Mouse (Mus musculus) CD4-positive helper T cell, adult 2 months (primary cell): ENCODE measurements around the gene Prl7c1.
"Not testable (repeated sequence)": the region's sequence is repeated elsewhere in the genome, so short reads cannot be mapped to it uniquely, and the experiment has no call there.

Experiments
- DNase-seq: peaks from one replicate; pipeline ENCODE4 v3.0.0-alpha.2; 2012; ENCODE audit warnings: low read depth, missing footprints, low spot score

The Prl7c1 gene

DNA sequence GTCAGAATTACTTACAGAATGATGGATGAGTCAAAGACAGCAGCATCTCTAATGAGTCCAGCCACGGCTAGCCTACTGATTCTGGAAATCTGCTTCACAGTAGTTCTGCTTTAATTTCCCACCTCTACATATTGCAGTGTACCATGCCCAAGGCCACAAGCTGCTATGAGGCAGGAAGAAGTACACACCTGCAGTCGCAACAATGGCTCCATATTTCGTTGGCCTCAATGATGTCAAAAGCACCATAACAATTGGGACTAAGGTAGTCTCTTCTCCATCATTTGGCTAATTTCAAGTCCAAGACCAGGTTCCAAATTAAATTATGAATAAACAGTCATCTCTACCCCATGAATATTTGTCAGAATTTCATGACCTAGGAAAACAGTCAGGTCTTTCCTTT, at the start of gene Prl7c1:
TSS of gene Prl7c1 (minus strand) at position 101 of the 400 bp plus-strand sequence.
- DNase-seq: not testable (repeated sequence)

DNA sequence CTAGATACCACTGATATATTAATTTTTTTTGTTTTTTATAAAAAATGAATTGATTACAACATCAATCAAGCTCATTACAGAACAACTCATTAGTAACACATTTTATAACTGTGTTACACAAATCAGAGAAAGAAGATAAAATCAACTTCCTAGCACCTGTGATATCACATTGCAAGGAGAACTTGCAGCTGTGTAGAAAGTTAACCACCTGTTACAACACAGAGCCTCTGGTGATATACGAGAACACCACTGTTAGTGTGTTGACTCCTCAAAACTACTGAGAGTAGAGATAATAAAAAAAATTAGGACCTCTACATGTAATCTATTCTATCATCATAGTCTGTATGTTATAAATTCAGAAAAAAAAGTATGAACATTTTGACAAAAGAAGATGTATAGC, 22.2 kb upstream of the Prl7c1 start:
- DNase-seq: no peak

DNA sequence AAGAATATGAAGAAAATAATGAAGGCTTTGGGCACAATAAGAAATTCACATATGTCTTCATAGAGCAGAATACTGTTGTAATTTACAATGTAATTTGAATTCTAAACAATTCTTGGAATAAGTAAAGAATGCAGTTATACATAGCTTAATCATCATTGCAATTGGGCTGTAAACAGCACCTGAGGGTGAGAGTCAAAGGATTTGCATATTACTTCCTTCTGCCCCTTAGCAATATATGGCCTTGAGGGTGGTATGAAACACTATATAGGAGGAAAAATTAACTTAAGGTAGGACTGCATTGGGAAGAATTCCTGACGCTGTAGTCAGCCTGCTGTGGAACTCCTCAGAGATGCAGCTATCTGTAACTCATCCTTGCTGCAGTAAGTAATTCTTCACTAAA, 20.8 kb upstream of the Prl7c1 start, which contains the start of gene Prl2a1:
TSS of gene Prl2a1 (plus strand) at position 301 of the 400 bp plus-strand sequence.
- no peak for DNase-seq

DNA sequence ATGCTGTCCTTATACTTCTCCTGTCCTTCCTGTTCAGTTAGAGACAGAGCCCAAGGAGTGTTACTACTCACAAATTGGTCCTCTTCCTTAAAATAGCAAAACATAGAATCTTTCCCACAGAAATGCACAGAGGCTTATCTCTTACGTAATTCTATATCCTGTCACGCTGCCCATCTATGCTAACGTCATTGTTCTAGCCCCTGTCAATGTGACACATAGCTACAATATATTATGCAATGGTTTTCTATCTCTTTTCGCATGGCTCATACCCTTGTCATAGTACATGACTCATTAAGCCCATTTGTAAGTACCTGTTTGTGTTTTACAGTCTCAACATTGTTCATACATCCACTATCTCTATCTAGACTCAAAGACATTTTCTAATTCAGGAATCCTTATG, 18.7 kb upstream of the Prl7c1 start:
- no peak for DNase-seq

DNA sequence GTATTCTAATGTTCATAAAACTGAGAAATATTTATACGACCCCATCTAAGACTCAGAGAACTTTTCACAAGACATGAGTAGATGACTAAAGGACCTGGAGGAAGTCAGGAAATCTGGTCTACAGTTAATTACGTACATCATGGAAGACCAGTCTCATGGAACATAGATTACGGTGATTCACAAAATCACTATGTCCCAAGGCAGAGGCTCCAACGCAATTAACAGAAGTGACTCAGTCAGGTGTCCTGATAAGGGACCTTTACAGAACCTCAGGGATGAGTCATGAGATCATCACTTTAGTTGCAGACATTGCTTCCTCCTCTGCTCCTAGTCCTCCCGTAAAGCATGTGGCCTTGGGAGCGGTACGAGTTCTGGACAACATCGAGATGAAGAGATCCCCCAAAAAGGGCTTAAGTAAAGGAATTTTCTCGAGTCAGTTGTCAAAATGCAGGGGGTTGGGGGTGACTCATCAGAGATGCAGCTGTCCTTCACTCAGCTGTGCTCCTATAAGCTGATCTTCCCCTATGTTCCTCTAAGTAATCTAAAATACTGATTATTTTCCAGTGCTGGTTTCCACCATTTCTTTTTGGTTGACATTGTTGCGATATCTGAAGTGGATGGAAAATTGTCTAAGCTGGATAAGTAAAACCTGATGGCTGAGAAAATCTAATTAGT, 46.0 kb downstream of the Prl7c1 start:
- no peak for DNase-seq

DNA sequence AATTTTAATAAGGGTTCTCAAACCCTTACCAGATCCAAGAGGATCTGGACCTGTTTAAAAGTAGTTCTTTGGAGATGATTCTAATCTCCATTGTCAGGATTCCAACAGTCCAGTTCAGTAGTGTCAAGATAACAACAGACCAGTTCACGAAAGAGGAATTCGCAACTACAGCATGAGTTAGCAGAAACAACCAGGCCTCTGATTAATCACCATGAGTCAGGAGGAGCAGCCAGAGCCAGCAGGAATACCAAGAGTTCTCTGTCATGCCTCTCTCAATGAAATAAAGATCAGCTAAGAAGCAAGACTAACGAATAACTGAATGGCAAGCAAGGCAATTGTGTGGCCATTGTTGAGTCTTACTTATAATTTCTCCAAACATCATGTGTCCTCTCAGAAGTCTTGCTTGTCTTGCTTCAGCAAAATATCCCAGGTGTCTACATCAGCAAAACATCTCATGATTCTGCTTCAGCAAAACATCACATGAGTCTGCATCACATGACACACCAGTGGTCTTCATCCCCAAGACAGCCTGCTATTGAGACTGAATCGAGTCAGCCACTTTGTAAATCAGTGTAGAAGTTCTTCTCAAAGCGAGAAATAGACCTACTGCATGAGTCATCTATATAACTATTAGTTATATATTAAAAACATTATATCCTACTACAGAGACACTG, 50.2 kb downstream of the Prl7c1 start:
- DNase-seq: not testable (repeated sequence)

DNA sequence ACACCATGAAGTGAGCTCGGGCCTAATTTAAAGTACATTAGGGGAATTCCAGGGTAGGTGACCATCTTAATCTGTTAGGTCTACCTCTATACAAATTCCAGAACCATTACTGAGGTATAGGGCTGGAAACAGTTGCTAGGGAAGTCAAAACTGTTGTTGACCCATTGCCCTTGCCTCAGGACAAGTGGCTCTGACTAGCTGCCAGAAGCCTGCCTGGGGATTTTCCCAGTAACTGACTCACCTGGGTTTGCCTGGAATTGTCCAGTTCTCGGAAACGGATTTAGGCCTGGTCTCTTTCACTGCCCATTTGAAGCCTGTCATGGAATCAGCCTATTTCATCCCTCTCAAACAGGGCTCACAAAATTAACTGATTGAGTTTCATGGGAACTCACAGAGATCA, 55.5 kb downstream of the Prl7c1 start:
- not testable (repeated sequence) for DNase-seq
